Mouse (Mus musculus) liver, embryonic 14.5 days (tissue): ENCODE measurements at regions not wholly inside any gene's neighbourhood (a gene's known extent, or its start where the extent isn't known, plus 50 kb on each side); places are given as distances from the start of the nearest gene placed in this dataset.

Source experiments
- ATAC-seq: fragments of 200-750 bp; cut with Nextera tagmentation; 2 replicates; pipeline ENCODE4 v1.8.0; 2017; ENCODE audit warnings: moderate number of reproducible peaks, mild to moderate bottlenecking, moderate library complexity; ENCODE audit not compliant: insufficient read depth
- DNase-seq, 3 experiments: peaks; one replicate each; pipeline ENCODE4 v3.0.0-alpha.2; 2012 to 2013; ENCODE audit warnings: low read depth in 3 of 3, low spot score in 3 of 3
- H3K27ac ChIP-seq: fragments of 300-500 bp; sonication (generic); 2 replicates; pipeline ENCODE4 v1.5.1; 2014; ENCODE audit warnings: moderate library complexity, mild to moderate bottlenecking, control low read depth, inconsistent platforms
- H3K27me3 ChIP-seq: fragments of 300-500 bp; sonication (generic); 2 replicates; pipeline ENCODE4 v1.6.1; 2014; ENCODE audit warnings: mild to moderate bottlenecking, low read length, moderate library complexity; ENCODE audit not compliant: control insufficient read depth, insufficient read depth
- H3K36me3 ChIP-seq: fragments of 300-500 bp; sonication (generic); replicated peaks from 2 replicates; pipeline ENCODE4 v1.6.1; 2014; ENCODE audit warnings: low read depth; ENCODE audit not compliant: control insufficient read depth, insufficient read depth
- H3K4me1 ChIP-seq, 2 experiments: fragments of 200-500 bp in 1 of 2; fragments of 300-500 bp in 1 of 2; sonication (generic) in 1 of 2; replicated peaks; 2 replicates each; pipeline ENCODE4 v1.6.1; 2012 to 2014; ENCODE audit warnings: antibody characterized with exemption in 1 of 2, inconsistent platforms in 1 of 2, low read length in 1 of 2; ENCODE audit not compliant: control insufficient read depth in 2 of 2, insufficient read depth in 2 of 2
- H3K4me2 ChIP-seq: fragments of 300-500 bp; sonication (generic); 2 replicates; pipeline ENCODE4 v1.6.1; 2014; ENCODE audit warnings: low read depth, mild to moderate bottlenecking, control low read depth, moderate library complexity
- H3K4me3 ChIP-seq, 2 experiments: fragments of 200-500 bp in 1 of 2; fragments of 300-500 bp in 1 of 2; sonication (generic) in 1 of 2; 2 replicates each; pipeline ENCODE4 v1.5.1; 2012 to 2014; ENCODE audit warnings: low read depth in 2 of 2, low read length in 2 of 2, mild to moderate bottlenecking in 2 of 2, control low read depth in 1 of 2, inconsistent platforms in 1 of 2, moderate library complexity in 1 of 2; ENCODE audit not compliant: insufficient read depth in 1 of 2
- H3K9ac ChIP-seq: fragments of 300-500 bp; sonication (generic); replicated peaks from 2 replicates; pipeline ENCODE4 v1.6.1; 2014; ENCODE audit warnings: mild to moderate bottlenecking, control low read depth, moderate library complexity
- H3K9me3 ChIP-seq: fragments of 300-500 bp; sonication (generic); 2 replicates; pipeline ENCODE4 v1.6.1; 2016; ENCODE audit warnings: low read length, mixed read lengths; ENCODE audit not compliant: control insufficient read depth
- CTCF ChIP-seq: IDR thresholded peaks from 2 replicates; pipeline ENCODE4 v1.5.1; 2016; ENCODE audit warnings: antibody characterized with exemption, low read depth, control low read depth
- EP300 ChIP-seq: IDR thresholded peaks from 2 replicates; pipeline ENCODE4 v1.6.1; 2016; ENCODE audit warnings: antibody characterized with exemption, low read depth
- WGBS: fragments of 180-500 bp; shearing (Covaris S2); extraction: QIAGEN DNeasy Blood & Tissue Kit; methylation state at CpG from one replicate; pipeline ENCODE4 v1.1.7; 2014; ENCODE audit not compliant: insufficient replicate concordance; 5-methylcytosine and 5-hydroxymethylcytosine counted together

- Histone ChIP-seq H3K4me2 (no peak overlapping the region), H3K27me3 (no peaks in the 10 kb centered on the region), H3K36me3 (no peaks in the 10 kb centered on the region), H3K9ac (no peak overlapping the region), H3K9me3 (no peaks in the 10 kb centered on the region), H3K4me1 (peaks cover 0 to 2% of the 10 kb centered on the region in 2 experiments; a peak in 2 of 4 replicates), H3K4me3 (no peak overlapping the region), H3K27ac (no peak overlapping the region)
- WGBS = 46% methylated on average over 9 of the region's 9 CpGs
- no peak for TF ChIP-seq EP300
- no peak for TF ChIP-seq CTCF
- DNase-seq (no peak), ATAC-seq (no peak)
Observed at GRCm38 (mm10) chr2:124718985-124719384, 348.9 kb upstream of the Slc24a5 start.

- no peak overlapping the region for H3K27ac ChIP-seq
- H3K36me3 ChIP-seq = no peaks in the 10 kb centered on the region
- no peak overlapping the region for H3K4me2 ChIP-seq
- no peak overlapping the region for H3K9ac ChIP-seq
- ATAC-seq (no peak), DNase-seq (no peak)
- no peak for TF ChIP-seq EP300
- no peak for TF ChIP-seq CTCF
- WGBS = 15% methylated on average over 14 of the region's 14 CpGs
- peaks cover 0 to 2% of the 10 kb centered on the region in 2 experiments; a peak in 2 of 4 replicates for H3K4me1 ChIP-seq
- no peak overlapping the region for H3K4me3 ChIP-seq
- no peaks in the 10 kb centered on the region for H3K9me3 ChIP-seq
- no peaks in the 10 kb centered on the region for H3K27me3 ChIP-seq
Observed at GRCm38 (mm10) chr2:124719820-124720478, 348.0 kb upstream of the Slc24a5 start.

- DNase-seq (no peak), ATAC-seq (no peak)
- Histone ChIP-seq H3K4me1 (peaks cover 0 to 2% of the 10 kb centered on the region in 2 experiments; a peak in 2 of 4 replicates), H3K27ac (no peak overlapping the region), H3K4me2 (no peak overlapping the region), H3K4me3 (no peak overlapping the region), H3K9me3 (no peaks in the 10 kb centered on the region), H3K9ac (no peak overlapping the region), H3K36me3 (no peaks in the 10 kb centered on the region), H3K27me3 (no peaks in the 10 kb centered on the region)
- no peak for TF ChIP-seq EP300
- TF ChIP-seq CTCF = no peak
- WGBS = 57% methylated on average over 14 of the region's 14 CpGs
Observed at GRCm38 (mm10) chr2:124720593-124721445, 347.1 kb upstream of the Slc24a5 start.

DNA sequence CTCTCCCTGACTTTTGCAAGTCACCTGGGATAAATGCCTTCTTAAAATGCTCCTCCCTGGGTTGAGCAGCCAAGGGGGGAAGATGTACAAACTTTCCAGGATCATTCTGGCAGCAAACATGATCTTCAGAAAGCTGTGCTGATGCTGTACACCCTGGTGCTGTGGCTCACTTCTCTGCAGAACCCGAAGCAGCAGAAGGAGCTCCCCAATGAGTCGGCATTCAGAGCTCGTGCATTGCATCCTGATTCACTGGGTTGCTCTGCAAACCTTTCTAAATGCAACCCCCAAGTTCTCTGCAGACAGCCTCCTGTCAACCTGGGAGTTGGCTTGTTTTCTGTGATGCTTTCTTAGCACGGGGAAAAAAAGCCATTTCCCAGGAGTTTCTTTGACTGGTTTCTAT lies 343.8 kb upstream of the Slc24a5 start:
- Histone ChIP-seq H3K36me3 (no peaks in the 10 kb centered on the region), H3K4me3 (no peak overlapping the region), H3K9ac (no peak overlapping the region), H3K27me3 (no peaks in the 10 kb centered on the region), H3K4me1 (peaks cover 0 to 2% of the 10 kb centered on the region in 2 experiments; a peak in 2 of 4 replicates), H3K9me3 (no peaks in the 10 kb centered on the region), H3K27ac (no peak overlapping the region), H3K4me2 (no peak overlapping the region)
- no peak for DNase-seq
- TF ChIP-seq EP300 (no peak), CTCF (no peak)
- ATAC-seq = no peak
- 41% methylated on average over 4 of the region's 4 CpGs for WGBS

DNA sequence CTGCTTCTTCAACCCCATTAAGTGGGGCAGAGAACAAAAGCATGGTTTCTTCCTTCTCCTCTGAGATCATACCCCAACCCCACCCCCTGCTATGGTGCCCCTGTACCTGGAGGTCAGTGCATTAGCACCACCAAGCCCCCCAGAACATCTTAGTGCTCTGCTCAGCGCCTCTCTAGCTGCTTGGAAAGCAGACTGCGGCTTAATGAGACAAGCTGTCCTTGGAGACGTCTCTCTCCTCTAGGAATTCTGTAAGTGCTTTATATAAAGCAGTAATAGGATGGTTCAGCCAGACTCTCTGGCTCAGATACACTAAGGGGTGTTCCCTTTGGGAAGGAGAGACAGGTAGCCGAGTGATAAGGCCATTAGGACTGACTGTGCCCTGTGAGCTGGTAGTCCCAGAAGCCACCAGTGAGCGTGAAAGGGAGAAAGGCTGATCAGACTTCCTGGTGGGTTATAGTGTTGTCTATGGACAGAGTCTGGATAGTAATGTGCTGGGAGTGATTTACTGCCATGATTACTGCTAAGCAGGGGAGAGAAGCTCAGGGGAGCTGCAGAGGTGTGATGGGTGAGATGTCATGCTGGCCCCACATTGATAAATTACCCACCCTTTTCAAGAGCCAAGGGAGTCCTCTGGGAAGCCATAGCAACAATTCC lies 343.0 kb upstream of the Slc24a5 start:
- no peak overlapping the region for H3K4me3 ChIP-seq
- ATAC-seq (no peak), DNase-seq (no peak)
- H3K4me1 ChIP-seq = no peaks in the 10 kb centered on the region; a peak in 1 of 4 replicates
- no peak overlapping the region for H3K27ac ChIP-seq
- no peak overlapping the region for H3K4me2 ChIP-seq
- H3K27me3 ChIP-seq = no peaks in the 10 kb centered on the region
- no peaks in the 10 kb centered on the region for H3K9me3 ChIP-seq
- no peak overlapping the region for H3K9ac ChIP-seq
- TF ChIP-seq CTCF (no peak), EP300 (no peak)
- 52% methylated on average over 5 of the region's 5 CpGs for WGBS
- no peaks in the 10 kb centered on the region for H3K36me3 ChIP-seq
